Mouse (Mus musculus): ENCODE data around the gene Krtap4-8.

DNA sequence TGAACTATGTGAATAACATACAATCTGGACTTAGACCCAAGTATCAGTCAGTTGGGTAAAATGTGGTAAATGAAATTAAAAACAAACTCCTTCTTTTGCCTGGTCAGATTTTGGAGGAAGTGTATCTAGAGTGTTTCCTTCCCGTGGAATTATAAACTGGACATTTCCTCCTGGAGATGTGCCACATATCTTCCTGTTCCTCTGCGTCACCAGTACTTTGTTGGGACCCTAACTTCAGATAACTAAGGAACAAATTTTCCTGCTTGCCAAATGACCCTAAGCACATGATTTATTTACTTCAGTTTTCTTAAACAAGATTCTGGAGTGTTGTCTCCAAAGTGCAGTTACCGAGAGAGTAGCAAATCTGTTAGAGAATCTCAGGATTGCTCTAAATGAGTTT lies 36.5 kb downstream of the Krtap4-8 start:
- TF ChIP-seq CTCF (IDR thresholded peaks at IDR 0.05; ENCODE audit: insufficient read depth, low read depth, low read length) (no peak), POLR2A (IDR thresholded peaks at IDR 0.05; ENCODE audit: insufficient read depth, low read depth, low read length) (no peak)
